Mouse (Mus musculus) CD8-positive naive resting alpha-beta T cell, adult 2 months (primary cell): ENCODE results near the gene Gngt2.

ENCODE experiments used
- DNase-seq, 2 experiments: peaks; one replicate each; pipeline ENCODE4 v3.0.0; 2022; ENCODE audit warnings: low read depth in 2 of 2, low spot score in 2 of 2

The Gngt2 gene

DNA sequence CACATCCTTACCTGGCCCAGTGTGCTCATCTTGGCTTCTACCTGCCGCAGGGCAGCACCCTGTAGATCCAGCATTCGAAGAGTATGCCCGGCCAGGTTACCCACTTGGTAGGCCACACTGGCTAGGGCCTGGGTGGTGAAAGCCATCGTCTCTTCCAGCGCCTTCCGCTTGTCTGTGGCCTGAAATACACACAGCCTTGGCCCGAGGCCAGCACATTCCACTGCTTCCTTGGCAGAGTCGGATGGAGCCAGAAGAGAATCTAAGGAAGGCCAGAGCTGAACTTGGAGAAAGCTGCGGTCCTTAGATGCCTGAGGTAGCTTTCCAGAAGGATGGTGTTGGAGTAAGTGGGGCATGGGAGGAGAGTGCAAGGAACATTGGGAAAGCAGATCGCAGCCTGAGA lies at the start of gene Gngt2:
Gngt2 (plus strand) TSS at position 158 of the 400 bp plus-strand sequence.
- DNase-seq, result no peak

DNA sequence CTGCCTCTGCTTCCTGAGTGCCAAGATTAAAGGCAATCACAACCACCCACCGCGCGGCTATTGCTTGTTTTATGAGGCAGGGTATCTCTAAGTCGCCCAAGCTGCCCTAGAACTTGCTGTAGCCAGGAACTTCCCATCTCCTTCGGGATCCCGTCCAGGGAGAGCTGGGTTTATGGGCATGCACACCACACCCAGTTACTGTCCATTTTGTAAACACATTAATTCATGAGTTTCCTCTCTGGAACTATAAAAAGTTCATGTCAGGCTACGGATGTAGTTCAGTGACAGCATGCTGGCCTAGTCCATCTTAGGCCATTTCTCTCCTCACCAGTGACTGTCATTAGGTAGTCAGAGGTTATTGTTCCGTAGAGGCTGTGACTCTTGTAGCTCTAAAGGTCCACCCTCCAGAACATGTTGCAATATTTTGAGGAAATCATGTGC lies 47.5 kb upstream of the Gngt2 start:
- DNase-seq, result no peak

DNA sequence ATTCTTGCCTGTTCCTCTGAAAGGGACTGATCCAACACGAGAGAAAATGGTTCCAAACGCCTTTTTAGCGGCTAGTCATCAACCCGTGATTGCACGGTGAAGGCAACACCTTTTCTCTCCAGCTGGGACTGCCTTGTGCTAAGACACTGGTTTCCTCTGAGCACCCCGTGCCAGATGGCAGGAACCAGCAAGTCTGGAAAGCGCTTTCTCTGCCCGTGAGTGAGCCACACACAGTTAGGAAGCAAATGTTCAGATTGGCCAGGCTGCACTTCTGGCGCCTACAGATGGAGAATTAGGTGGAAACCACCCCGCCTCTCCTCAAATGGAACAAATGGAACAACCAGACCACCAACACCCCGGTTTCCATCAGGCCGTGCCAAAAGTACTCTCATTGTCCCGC lies 45.2 kb upstream of the Gngt2 start:
- DNase-seq, result no peak

DNA sequence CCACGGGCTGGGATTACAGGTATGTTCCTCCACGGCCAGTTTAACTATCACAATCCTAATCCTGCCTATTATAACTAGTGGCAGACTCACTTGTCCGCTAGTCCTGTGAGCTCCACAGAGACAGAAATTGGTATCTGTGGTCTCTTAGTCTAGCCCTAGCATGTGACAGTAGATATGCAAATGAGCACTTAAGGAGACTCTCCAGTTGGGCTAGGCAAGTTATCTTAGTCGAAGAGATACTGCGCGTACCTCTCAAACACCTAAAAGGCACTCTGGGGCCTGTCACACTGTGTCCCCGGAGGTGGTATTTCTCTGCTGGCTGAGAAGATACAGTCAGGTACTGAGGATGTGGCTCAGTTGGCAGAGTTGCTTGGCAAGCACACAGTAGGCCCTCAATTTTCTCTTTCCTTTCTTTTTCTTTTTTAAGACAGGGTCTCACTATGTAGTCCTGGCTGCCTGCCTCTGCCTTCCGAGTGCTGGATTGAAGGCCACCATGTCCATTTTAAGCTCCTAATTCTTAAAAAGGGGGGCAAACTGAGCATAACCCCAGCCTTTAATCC lies 44.0 kb upstream of the Gngt2 start:
- DNase-seq, result no peak

DNA sequence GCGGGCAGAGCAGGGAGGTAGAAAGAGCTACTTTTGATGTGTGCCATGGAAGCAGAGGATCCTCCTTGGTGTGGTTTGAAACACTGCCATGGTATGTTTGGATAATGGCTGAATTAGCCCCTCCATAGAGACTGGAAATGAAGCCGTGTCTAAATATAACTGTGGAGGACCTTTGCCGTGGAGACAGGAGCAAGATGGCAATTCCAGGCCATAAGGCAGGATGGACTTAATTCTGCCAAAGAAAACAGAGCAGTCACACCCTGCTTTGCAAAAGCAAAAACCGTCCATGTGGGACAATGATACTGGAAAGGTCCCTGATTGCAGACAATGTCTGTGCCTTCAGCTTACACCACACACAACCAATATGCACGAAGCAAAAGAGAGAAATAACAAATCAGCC lies 42.8 kb upstream of the Gngt2 start:
- no peak for DNase-seq

DNA sequence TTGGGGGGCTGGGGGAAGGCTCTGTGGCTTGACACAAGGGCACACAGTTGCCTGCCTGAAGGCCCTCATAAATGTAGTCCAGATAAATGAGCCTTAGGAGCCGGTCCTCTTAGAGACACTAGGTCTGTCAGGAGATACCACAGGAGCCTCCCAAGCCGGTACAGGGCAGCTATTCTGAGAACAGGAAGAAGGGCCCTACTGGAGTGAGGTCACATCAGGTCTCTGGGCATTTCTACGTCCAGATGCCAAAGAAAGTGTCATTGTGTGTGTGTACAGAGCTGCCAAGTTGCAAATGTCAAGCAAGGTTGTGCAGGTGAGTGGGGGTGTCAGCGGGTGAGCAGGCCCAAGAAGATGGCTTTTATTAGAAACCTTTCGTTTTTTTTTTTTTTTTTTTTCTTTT lies 41.4 kb upstream of the Gngt2 start:
- no peak for DNase-seq

DNA sequence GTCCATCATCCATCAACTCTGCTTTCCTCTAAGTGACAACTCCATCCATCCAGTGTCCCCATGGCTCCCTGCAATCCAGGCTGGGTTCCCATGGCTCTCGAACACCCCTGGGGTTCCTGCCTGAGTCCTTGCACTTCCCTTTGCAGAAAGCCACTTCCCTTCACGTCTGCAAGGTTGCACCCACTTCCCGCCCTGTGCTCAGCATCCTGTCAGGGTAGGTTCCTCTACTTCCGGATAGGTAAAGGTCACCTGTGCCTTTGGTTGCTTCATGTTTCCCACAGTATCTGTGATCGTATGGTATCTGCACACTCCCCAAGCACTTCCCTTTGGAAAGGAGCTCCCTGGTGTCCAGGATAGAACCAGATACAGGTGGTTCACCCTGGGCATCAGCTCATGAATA lies 32.0 kb upstream of the Gngt2 start:
- peak in 1 of 2 experiments; percentile 28 for DNase-seq

DNA sequence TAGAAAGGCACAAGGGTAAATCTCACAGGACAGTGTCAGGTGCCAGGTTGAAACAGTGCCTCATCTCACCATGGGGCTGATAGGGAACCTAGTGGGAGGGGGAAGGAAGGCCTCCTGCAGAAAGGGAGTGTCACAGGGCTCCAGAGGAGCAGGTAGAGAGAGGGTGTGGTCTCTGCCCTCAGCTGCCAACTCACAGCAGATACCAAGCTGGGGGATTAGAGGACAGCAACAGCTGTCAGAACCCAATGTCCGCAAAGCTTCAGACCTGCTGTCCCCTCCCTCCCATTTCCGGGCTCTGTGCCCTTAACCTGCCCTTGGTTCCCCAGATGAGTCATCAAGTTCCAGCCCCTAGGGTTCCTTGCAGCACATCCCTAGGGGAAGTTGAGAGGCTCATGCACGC lies 31.5 kb upstream of the Gngt2 start:
- no peak for DNase-seq

DNA sequence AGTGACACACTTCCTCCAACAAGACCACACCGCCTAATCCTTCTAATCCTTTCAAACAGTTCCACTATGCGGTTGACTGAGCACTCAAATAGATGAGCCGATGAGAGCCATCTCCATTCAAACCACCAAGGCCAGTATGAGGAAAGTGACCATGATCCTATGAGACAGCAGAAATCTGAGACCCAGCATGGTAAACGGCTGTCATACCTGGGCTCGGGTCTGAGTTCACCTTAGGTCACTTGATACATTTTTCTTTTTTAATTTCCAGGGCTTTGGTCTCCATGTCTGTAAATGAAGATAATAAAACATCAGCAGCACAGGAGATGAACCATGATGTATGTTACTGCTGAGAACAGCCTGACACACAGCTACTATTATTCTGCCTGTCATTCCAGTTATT lies 29.1 kb upstream of the Gngt2 start:
- DNase-seq, result no peak

DNA sequence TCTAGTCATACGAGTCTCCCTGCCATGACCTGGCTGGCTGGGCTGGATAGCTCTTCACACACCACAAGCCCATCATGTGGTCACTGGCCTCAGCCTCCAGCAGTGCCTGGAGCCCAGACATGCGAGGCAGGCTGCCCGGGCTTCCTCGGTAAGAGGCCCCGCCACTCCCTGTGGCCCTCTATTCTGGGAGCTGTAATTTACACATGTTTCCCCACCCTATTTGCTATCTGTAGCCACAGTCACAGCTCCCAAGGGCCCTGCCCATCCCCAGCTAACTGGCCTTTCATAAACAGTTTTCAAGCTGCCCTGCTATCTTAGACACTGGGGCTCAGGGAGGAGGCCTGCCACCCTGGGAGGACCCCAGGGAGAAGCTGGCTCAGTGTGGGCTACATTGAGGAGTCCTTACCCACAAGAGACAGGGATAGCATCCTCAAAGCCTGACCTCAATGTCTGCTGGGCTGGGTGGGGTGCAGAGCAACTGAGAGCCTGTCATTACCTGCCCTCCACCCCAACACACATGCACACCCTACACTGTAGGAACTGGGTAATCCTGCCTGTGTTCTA lies 28.5 kb upstream of the Gngt2 start:
- DNase-seq, result no peak

DNA sequence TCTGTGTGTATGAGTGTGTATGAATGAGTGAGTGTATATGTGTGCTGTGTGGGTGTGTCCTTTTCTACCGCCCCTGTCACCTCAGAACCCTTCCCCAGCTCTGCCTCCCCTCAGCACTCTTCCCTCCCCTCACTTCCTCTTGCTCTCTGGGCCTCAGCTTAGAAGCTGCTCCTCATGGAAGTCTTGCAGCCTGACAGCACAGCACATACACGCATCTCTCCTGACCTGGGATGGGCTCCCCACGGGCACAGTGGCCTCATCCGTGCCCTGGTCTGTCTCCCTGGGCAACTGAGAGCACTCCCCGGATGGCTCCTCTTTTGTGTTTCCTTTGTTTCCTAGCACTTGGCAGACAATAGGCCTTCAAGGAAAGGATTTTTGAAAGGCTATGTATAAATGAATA lies 27.4 kb upstream of the Gngt2 start:
- DNase-seq, result no peak

DNA sequence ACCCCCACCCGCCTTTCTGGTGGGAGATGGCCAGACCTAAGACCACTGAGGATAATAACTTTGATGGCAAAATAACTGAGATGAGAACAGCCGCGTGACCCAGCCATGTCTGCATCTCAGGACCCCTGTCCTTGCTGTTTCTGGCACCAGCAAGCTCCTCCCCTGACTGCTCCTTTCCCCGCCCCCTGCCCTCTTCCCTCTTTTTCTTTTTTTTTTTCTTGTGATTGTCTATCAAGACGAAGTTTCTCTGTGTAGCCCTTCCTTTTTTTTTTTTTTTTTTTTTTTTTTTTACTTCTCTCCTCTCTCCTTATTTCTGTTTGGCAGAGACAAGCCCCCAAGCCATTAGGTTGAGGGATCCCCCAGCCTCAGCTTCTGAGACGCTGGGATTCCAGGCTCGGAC lies 26.2 kb upstream of the Gngt2 start:
- no peak for DNase-seq

DNA sequence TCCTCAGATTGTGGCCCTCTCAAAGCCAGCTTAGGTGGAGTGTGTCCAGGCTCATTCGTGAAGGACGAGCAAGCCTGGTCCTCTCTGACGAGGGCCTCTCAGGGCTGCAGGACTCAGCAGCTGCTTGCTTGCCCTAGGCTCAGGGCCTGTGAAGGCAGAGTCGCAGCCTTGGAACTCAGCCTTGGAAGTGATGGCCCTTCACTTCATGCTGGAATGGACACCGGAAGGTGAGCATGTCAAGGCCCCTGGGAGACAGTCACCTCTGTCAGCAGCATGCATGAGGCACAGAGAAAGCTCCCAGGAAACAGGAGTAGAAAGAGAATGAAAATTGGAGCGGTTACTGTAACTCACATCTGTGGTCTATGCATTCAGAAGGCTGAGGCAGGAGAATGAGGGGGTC lies 25.3 kb upstream of the Gngt2 start:
- DNase-seq, result no peak

DNA sequence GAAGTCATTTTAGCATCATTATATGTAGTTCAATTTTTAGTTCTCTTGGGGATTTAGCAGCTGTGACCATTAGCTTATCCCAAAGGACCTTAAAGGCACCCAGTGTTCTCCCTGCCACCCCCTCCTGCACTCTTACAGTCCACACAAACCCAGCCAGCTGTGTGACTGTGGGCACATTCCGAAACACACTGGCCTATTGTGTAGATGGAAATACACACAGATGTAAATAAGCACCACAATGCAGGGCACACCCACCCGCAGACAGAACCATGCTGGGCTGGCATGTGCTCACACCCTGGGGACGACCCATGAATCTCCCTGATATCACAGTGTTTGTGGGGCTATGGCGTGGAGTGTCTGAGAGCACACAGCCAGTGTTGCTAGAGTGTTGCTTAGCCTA lies 24.8 kb upstream of the Gngt2 start:
- no peak for DNase-seq

DNA sequence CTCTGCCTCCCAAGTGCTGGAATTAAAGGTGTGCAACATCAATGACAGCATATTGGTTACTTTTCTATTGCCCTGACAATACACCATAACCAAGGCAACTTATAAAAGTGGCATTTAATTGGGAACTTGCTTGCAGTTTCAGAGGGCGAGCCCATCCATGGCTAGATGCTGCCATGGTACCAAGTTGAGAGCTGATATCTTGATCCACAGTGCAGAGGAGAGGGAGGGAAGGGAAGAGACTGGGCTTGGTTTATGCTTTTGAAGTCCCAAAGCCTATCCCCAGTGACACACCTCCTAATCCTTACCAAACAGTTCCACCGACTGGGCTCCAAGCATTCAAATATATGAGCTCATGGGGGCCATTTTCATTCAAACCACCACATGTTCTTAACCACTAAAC lies 22.9 kb upstream of the Gngt2 start:
- DNase-seq, result no peak

DNA sequence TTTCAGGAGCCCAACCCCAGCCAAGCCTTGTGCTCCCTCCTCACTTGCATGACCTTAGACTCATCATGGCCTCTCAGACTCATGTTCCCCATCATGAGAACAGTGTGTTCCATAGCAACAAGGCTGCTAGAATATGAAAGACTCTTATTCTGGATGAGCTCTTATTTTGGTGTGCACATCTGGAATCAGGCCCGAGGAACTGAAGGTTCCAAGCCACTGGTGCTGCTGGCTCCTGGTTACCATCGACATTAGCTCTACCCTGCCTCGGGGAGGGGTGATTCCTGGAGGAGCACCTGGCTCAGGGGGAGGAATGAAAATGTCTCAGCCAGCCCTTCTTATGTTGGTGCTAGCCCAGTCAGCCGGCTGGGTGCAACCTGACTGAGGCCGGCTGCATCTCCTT lies 22.2 kb upstream of the Gngt2 start:
- no peak for DNase-seq

DNA sequence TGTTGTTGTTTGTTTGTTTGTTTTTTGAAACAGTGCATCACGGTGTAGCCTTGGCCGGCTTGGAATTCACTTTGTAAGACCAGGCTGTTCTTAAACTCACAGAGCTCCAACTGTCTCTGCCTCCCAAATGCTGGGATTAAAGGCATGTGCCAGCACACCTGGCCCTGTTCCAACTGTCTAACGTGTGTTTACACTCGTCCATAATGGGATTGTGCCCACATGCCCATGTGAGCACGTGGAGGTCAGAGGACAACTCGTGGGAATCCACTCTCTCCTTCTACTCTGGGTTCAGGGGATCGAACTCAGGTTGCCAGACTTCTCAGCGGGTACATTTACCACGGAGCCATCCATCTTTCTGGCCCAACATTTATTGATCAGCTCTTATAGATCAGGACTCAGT lies 21.6 kb upstream of the Gngt2 start:
- DNase-seq, result no peak

DNA sequence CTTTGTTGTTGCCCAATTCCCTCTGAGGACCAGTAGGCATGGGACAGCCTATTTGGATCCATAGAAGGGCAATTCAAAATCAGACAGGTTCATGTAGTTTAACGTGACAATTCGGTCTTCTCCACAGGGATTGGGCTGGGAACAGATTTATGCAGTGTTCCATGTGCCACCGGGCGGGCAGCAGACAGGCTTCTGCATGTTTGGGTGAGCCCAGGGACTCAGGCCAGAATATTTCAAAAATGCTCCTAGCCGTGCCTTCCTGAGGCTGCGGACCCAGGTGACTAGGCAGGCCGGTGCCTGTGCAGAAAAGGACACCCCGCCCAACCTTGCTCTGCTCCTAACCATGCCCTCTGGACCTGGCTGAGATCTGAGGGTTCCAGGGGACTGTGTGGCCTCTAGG lies 17.9 kb upstream of the Gngt2 start:
- DNase-seq, result no peak

DNA sequence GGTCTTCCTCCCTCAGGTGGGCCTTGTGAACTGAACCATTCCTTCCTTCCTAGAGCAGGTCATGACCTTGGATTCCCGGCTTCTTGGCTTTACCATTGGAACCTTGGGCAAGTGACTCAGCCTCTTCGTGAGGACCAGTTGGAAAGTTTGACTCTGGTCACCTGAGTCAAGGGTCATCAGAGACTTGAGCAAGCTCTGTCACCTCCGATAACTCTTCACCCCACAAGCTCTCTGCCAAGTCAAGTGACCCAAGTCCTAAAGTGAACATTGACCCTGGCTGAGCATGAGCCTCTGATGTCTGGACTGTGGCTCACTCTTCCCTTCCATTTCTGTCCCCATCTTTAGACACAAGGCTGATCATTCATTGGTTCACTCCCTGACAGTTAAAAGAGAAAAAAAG lies 15.5 kb upstream of the Gngt2 start:
- DNase-seq, result no peak

DNA sequence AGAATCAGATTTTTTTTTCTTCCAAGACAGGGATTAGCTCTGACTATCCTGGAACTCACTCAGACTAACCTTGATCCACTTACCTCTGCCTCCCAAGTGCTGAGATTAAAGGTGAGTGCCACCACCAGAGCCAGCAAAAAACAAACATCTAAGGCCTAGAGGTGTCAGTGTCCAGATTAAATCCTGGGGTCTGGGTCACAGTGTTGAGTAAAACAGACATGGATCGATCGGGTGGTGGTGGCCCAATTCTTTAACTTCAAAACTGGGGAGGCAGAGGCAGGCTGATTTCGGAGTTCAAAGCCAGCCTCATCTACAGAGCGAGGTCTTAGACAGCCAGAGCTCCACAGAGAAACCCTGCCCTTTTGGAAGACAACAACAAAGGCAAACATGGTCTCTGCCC lies 14.6 kb upstream of the Gngt2 start:
- no peak for DNase-seq

DNA sequence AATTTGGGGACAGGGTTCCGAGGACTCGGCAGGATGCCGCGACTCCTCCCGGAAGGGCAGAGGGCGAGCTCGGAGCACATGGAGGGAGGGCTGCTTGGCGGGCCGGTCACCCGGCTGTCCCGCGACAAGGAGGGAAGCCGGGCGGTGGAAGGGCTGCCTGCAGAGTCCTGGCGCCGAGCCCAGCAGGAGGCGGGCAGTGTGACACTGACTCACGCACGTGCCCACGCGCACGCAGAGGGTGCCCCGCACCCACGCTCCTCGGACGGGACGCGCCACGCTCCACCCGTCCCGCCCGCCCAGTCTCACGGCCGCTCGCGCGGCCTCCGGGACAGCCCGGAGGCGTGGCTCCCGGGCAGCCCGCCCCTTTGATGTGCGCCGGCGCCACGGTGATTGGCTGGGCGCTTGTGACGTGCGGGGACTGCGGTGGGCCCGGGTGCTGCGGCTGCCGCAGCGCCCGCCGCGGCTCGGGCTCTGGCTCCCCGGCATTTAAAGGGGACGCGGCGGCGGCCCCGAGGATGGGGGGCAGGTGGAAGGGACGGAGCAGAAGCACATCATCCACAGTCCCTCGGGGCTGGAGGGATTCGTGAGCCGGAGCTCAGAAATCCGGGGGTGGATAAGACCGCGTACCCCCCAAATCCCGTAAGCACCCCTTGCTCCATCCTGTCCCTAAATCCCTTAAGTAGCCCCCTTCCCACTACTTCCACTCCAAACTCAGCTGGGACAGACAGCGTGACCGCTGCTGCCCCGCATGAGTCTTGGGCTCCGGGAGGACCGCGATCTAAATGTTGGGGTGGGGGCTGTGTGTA lies 12.7 kb upstream of the Gngt2 start, which contains the start of gene Phospho1:
Phospho1 (plus strand) TSS at position 429 of the 806 bp plus-strand sequence.
- peak; percentile 59 to 69 for DNase-seq

DNA sequence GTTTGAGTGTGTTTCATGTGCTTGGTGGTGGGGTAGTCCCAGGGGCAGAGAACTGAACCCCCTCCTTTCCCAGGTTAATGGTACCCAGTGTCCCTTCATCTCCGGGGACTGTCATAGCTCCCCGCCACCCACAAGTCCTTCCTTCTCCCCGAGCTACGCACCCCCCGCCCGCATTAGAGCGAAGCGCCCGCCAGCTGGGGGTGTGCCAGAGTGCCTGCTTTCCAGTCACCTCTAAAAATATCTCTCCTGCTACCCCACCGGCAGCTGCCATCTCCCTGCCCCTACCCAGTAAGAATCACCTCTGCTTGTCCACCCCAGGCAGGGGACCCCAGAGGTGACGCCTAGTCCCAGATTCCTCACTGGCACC lies 12.2 kb upstream of the Gngt2 start:
- no peak for DNase-seq

DNA sequence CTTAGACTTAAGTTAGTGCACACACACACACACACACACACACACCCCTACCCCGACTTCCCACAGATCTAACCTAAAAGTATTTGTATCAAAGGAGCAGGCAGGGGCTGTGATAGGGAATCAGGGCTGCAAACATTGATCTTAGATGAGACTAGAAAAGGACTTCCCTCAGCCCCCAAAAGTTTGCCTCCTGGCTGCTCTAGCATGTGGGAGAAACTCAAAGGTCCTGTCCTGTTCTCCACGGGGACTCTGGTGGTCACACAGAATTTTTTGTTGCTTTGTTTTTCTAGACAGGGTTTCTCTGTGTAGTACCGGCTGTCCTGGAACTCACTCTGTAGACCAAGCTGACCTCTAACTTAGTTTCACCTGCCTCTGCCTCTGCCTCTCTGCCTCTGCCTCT lies 11.4 kb upstream of the Gngt2 start:
- no peak for DNase-seq
